Mouse (Mus musculus) 3134 (cell line): ENCODE data around the gene 4930412O13Rik.

Experiments
- DNase-seq: peaks from one replicate; pipeline ENCODE4 v3.0.0-alpha.2; 2011; ENCODE audit warnings: low spot score; ENCODE audit not compliant: insufficient read length; ENCODE audit errors: extremely low read depth

4930412O13Rik gene

DNA sequence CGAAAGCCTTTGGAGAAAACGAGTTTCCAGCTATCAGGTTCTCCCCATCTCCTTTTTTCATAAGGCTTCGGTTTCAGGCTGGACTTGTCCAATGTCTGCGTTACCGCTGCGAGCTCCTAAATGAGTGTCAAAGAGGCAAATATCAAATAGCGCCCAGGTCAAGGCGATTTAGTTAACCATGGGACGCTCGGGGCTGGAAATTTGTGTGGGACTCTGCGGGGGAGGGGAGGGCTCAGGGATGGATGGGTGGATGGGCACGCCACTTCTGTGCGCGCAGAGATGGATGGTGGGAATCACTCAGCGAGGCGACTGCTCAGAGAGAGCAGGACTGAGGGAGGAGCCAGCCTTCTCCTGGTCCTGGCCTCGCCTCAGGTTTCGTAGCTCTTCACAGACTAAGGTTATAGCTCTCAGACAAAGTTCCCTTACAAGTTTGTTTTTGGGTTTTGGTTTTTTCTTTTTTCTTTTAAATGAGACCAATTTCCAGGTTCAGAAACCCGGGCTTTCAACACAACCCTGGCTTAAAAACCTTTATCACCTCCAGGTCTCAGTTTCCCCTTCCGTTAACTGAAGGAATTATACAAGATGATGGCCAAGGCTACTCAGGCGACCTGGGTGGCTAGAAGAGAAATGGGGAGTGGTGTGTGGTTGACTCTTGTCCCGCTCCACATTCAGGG is 15.2 kb downstream of the 4930412O13Rik start:
- no peak for DNase-seq

GRCm38 (mm10) chr2:9897846-9898245 is 16.8 kb downstream of the 4930412O13Rik start:
- no peak for DNase-seq

GRCm38 (mm10) chr2:9903854-9904560 is 23.0 kb downstream of the 4930412O13Rik start:
- no peak for DNase-seq

DNA sequence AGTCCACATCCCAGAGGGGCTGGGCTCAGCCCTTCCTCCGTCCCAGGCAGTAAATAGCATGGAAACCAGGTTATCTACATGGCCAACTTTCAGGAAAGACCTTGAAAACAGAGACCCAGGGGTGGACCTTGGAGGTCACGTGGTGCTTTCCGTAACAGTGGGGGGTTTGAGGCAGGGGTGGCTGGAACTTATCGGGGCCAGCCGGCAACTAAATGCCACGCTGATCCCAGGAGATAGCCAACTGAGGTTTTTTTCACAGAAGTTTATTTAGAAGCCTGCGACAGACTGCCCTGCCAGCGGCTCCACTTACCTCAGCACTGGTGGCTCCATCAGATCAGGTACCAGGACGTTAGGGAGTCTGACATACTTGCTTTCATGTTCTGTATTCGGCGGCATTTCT is 24.9 kb downstream of the 4930412O13Rik start:
- no peak for DNase-seq

GRCm38 (mm10) chr2:9917602-9918001 is 36.5 kb downstream of the 4930412O13Rik start:
- DNase-seq = no peak

DNA sequence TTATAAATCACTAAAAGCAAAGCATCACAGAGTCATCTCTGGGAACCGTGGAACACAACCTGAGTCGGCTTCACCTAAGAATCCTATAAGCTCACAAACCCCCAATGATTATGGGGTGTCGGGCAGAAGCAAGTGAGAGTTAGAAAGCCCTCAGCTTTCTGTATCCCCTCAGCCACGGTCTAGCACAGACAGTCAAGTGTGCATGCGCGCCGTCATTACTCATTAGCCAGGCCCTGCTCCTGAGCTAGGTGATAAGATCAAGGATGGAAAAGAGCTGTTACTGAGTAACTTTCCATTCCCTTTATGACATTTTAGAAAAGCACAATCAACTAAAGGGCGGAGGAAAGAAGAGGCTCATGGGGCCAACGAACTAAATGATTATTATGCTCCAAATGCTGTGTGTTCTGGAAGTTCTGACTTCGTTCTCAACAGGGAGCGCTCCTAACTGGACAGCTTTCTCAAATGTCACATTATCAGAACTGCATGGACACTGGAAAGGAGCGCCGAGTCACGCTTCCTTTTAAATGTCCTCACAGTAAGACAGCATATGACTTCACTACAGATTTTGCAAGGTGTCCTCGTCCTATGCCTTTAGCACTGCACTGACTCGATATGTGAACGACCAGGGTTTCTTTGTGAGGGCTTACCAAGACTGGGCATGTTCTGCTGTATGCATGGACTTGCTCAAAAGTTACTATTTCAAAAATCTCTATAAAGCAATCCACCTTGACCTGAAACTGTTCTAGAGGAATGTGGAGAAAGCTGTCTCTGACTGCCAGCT is 37.8 kb downstream of the 4930412O13Rik start:
- DNase-seq = no peak

DNA sequence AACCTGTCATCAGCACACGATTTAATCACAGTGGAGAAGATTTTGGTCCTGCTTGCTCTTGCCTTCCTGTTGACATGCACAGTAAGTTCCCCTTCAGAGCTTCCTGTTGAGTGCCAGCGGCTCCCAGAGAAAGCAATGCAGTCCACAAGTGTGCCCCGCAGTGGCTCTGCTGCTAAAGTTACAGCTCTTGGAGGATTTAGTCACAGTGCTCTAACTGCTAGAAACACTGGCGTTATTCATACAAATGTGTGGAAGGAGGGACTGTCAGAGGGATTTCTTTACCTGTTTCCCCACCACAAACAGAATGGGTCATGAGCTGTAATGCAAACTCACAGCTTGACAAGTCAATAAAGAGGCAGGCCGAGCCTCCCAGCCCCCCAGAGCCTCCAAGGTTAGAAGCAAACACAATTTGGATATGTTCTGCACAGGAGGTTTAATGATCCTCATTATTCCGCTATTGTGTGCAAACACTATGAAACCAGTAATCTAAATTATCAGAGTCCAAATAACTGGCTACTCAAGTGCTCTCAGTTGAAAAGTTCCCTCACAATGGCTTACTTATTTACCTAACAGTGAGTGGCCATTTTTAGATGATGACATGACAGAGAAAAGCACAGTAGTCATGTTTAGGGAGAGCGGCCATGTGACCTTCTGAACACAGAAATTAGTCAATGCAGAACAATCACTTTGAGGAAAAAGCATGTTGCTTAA is 45.3 kb downstream of the 4930412O13Rik start:
- no peak for DNase-seq

- no peak for DNase-seq
These were observed 45.8 kb downstream of the 4930412O13Rik start for GRCm38 (mm10) chr2:9926905-9927283.
